Mouse (Mus musculus) neural tube, embryonic 11.5 days (tissue): Measurements from ENCODE around the gene Ak9. TPM values are rescaled to one million over a fixed set of nuclear protein-coding genes. Genes with fewer than 3 reads are reported as not detected.

Experiments used
- ATAC-seq: fragments of 200-750 bp; cut with Nextera tagmentation; 2 replicates; pipeline ENCODE4 v1.8.0; 2017; ENCODE audit warnings: moderate number of reproducible peaks, mild to moderate bottlenecking, moderate TSS enrichment, moderate library complexity; ENCODE audit not compliant: insufficient read depth, low FRiP score, low TSS enrichment
- DNase-seq: peaks from one replicate; pipeline ENCODE4 v3.0.0-alpha.2; 2015; ENCODE audit warnings: low spot score
- H3K27ac ChIP-seq: fragments of 300-500 bp; sonication (generic); 2 replicates; pipeline ENCODE4 v1.5.1; 2014; ENCODE audit warnings: low read depth, mild to moderate bottlenecking, low read length
- H3K27me3 ChIP-seq: fragments of 300-500 bp; sonication (generic); 2 replicates; pipeline ENCODE4 v1.6.1; 2014; ENCODE audit warnings: mild to moderate bottlenecking, low read length, mixed read lengths; ENCODE audit not compliant: control insufficient read depth, insufficient read depth
- H3K36me3 ChIP-seq: fragments of 300-500 bp; sonication (generic); 2 replicates; pipeline ENCODE4 v1.6.1; 2014; ENCODE audit warnings: mild to moderate bottlenecking, low read length, moderate library complexity, mixed read lengths; ENCODE audit not compliant: control insufficient read depth, insufficient read depth
- H3K4me1 ChIP-seq: fragments of 300-500 bp; sonication (generic); 2 replicates; pipeline ENCODE4 v1.6.1; 2014; ENCODE audit warnings: low read length, mixed read lengths; ENCODE audit not compliant: control insufficient read depth, insufficient read depth
- H3K4me2 ChIP-seq: fragments of 300-500 bp; sonication (generic); 2 replicates; pipeline ENCODE4 v1.6.1; 2014; ENCODE audit warnings: low read depth, mild to moderate bottlenecking, moderate library complexity
- H3K4me3 ChIP-seq: fragments of 300-500 bp; sonication (generic); 2 replicates; pipeline ENCODE4 v1.5.1; 2014; ENCODE audit warnings: low read depth, low read length
- H3K9ac ChIP-seq: fragments of 300-500 bp; sonication (generic); 2 replicates; pipeline ENCODE4 v1.6.1; 2014; ENCODE audit warnings: mild to moderate bottlenecking, low read length
- H3K9me3 ChIP-seq: fragments of 300-500 bp; sonication (generic); 2 replicates; pipeline ENCODE4 v1.6.1; 2016; ENCODE audit warnings: low read length; ENCODE audit not compliant: control insufficient read depth
- WGBS: fragments of 180-500 bp; shearing (Covaris S2); extraction: QIAGEN DNeasy Blood & Tissue Kit; methylation state at CpG from one replicate; pipeline ENCODE4 v1.1.7; 2014; 5-methylcytosine and 5-hydroxymethylcytosine counted together
- polyA plus RNA-seq: library from polyadenylated mRNA; unstranded; fragments of >200 nt; fragmentation: Nextera tagmentation; extraction: Ambion mirVana; gene quantifications from 2 replicates; pipeline ENCODE4 v1.2.1, GENCODE M21; 2014

Gene Ak9
- polyA plus RNA-seq, 1 experiment from 2014 or later, result not detected

- 85% methylated on average over 9 of the region's 9 CpGs for WGBS
- no peaks in the 10 kb centered on the region for H3K4me1 ChIP-seq
- H3K9me3 ChIP-seq, result no peaks in the 10 kb centered on the region
- no peak overlapping the region for H3K4me2 ChIP-seq
- H3K27me3 ChIP-seq, result no peaks in the 10 kb centered on the region
- H3K36me3 ChIP-seq, result no peaks in the 10 kb centered on the region
- H3K9ac ChIP-seq, result no peak overlapping the region
- H3K4me3 ChIP-seq, result no peak overlapping the region
- DNase-seq (no peak), ATAC-seq (no peak)
- no peak overlapping the region for H3K27ac ChIP-seq
Measured at GRCm38 (mm10) chr10:41420496-41421200, 116.9 kb downstream of the Ak9 start.

GRCm38 (mm10) chr10:41423681-41424080 is 119.9 kb downstream of the Ak9 start:
- DNase-seq (no peak), ATAC-seq (no peak)
- no peak overlapping the region for H3K9ac ChIP-seq
- H3K4me2 ChIP-seq, result no peak overlapping the region
- H3K36me3 ChIP-seq, result no peaks in the 10 kb centered on the region
- WGBS, result 94% methylated on average over 2 of the region's 2 CpGs
- H3K27ac ChIP-seq, result no peak overlapping the region
- no peaks in the 10 kb centered on the region for H3K9me3 ChIP-seq
- H3K4me3 ChIP-seq, result no peak overlapping the region
- H3K27me3 ChIP-seq, result no peaks in the 10 kb centered on the region
- H3K4me1 ChIP-seq, result no peaks in the 10 kb centered on the region

- H3K36me3 ChIP-seq, result no peaks in the 10 kb centered on the region
- H3K27me3 ChIP-seq, result no peaks in the 10 kb centered on the region
- no peaks in the 10 kb centered on the region for H3K9me3 ChIP-seq
- WGBS, result 43% methylated on average over 6 of the region's 6 CpGs
- no peak overlapping the region for H3K27ac ChIP-seq
- H3K4me1 ChIP-seq, result no peaks in the 10 kb centered on the region
- no peak overlapping the region for H3K4me2 ChIP-seq
- no peak overlapping the region for H3K9ac ChIP-seq
- no peak for ATAC-seq
- no peak for DNase-seq
- no peak overlapping the region for H3K4me3 ChIP-seq
Measured at GRCm38 (mm10) chr10:41426368-41426767, 122.6 kb downstream of the Ak9 start.

- no peak for ATAC-seq
Measured at GRCm38 (mm10) chr10:41434624-41435023, 130.8 kb downstream of the Ak9 start.

GRCm38 (mm10) chr10:41435141-41435540 is 131.4 kb downstream of the Ak9 start:
- H3K4me3 ChIP-seq, result no peak overlapping the region
- WGBS, result 39% methylated on average over 3 of the region's 3 CpGs
- H3K9me3 ChIP-seq, result no peaks in the 10 kb centered on the region
- H3K36me3 ChIP-seq, result no peaks in the 10 kb centered on the region
- no peak overlapping the region for H3K9ac ChIP-seq
- peaks cover 3% of the 10 kb centered on the region; the same call in 1 of the 2 replicates for H3K27me3 ChIP-seq
- no peak for DNase-seq
- H3K4me2 ChIP-seq, result no peak overlapping the region
- no peak for ATAC-seq
- no peak overlapping the region for H3K27ac ChIP-seq
- H3K4me1 ChIP-seq, result no peaks in the 10 kb centered on the region

More at GRCm38 (mm10) chr10:41434624-41435023, 130.8 kb downstream of the Ak9 start:
- no peak overlapping the region for H3K4me3 ChIP-seq
- H3K27me3 ChIP-seq, result peaks cover 3% of the 10 kb centered on the region; the same call in 1 of the 2 replicates
- 30% methylated on average over 4 of the region's 4 CpGs for WGBS
- H3K4me2 ChIP-seq, result no peak overlapping the region
- no peak overlapping the region for H3K27ac ChIP-seq
- no peak overlapping the region for H3K9ac ChIP-seq
- H3K9me3 ChIP-seq, result no peaks in the 10 kb centered on the region
- peak; percentile 35 for DNase-seq
- no peaks in the 10 kb centered on the region for H3K4me1 ChIP-seq
- H3K36me3 ChIP-seq, result no peaks in the 10 kb centered on the region

GRCm38 (mm10) chr10:41448216-41448615 is 144.4 kb downstream of the Ak9 start:
- ATAC-seq, result no peak
- peaks cover 2% of the 10 kb centered on the region; the same call in 1 of the 2 replicates for H3K36me3 ChIP-seq
- WGBS, result 88% methylated on average over 1 of the region's 1 CpGs
- no peak overlapping the region for H3K27ac ChIP-seq
- no peak overlapping the region for H3K4me3 ChIP-seq
- H3K9ac ChIP-seq, result no peak overlapping the region
- no peak overlapping the region for H3K4me2 ChIP-seq
- H3K27me3 ChIP-seq, result no peaks in the 10 kb centered on the region
- no peaks in the 10 kb centered on the region for H3K9me3 ChIP-seq
- H3K4me1 ChIP-seq, result no peaks in the 10 kb centered on the region
- DNase-seq, result no peak

- Histone ChIP-seq H3K4me3 (peak overlapping the region; percentile 84), H3K4me1 (no peaks in the 10 kb centered on the region), H3K9me3 (no peaks in the 10 kb centered on the region), H3K9ac (peak overlapping the region; percentile 85), H3K4me2 (peak overlapping the region; percentile 79), H3K27ac (peak overlapping the region; percentile 68; the same call in 1 of the 2 replicates), H3K27me3 (no peaks in the 10 kb centered on the region), H3K36me3 (peaks cover 2% of the 10 kb centered on the region; the same call in 1 of the 2 replicates)
- ATAC-seq (peak; percentile 63), DNase-seq (peak; percentile 21)
- WGBS, result 9% methylated on average over 14 of the region's 14 CpGs
Measured at GRCm38 (mm10) chr10:41449684-41450083, 145.9 kb downstream of the Ak9 start.

GRCm38 (mm10) chr10:41450137-41450670 is 146.4 kb downstream of the Ak9 start, which contains the start of gene Zbtb24:
Gene Zbtb24 (plus strand): TSS chr10:41450383.
- peak within 1 kb of the TSS; percentile 79 for H3K4me2 ChIP-seq
- H3K27ac ChIP-seq, result peak within 1 kb of the TSS; percentile 68; the same call in 1 of the 2 replicates
- DNase-seq (peak; percentile 99), ATAC-seq (peak; percentile 98)
- H3K27me3 ChIP-seq, result no peaks in the 10 kb centered on the region
- WGBS, result under 1% methylated on average over 47 of the region's 49 CpGs
- H3K4me3 ChIP-seq, result peak within 1 kb of the TSS; percentile 84
- no peaks in the 10 kb centered on the region for H3K9me3 ChIP-seq
- peak within 1 kb of the TSS; percentile 85 for H3K9ac ChIP-seq
- H3K4me1 ChIP-seq, result no peaks in the 10 kb centered on the region
- peaks cover 3% of the 10 kb centered on the region; the same call in 1 of the 2 replicates for H3K36me3 ChIP-seq
